Mouse (Mus musculus) myocyte (in vitro differentiated cells): Measurements from ENCODE around the gene 6030452D12Rik.
A peak's percentile ranks its signal among the peaks of the same experiment; 100 is the strongest.

Experiments used
- CEBPB ChIP-seq: IDR thresholded peaks from 2 replicates; pipeline ENCODE4 v1.6.1; 2011; ENCODE audit warnings: mild to moderate bottlenecking, moderate library complexity; ENCODE audit not compliant: poor library complexity, insufficient read depth, severe bottlenecking
- E2F4 ChIP-seq: IDR thresholded peaks from one replicate; pipeline ENCODE4 v1.6.1; 2011; ENCODE audit warnings: mild to moderate bottlenecking, control low read depth, moderate library complexity; ENCODE audit not compliant: insufficient read depth
- MAX ChIP-seq: IDR thresholded peaks from one replicate; pipeline ENCODE4 v1.6.1; 2011; ENCODE audit warnings: low read depth, mild to moderate bottlenecking, control low read depth
- MYOD1 ChIP-seq, 3 experiments: IDR thresholded peaks; one replicate each; pipeline ENCODE4 v1.6.1; 2011; ENCODE audit warnings: control low read depth in 2 of 3, low read depth in 2 of 3, mild to moderate bottlenecking in 2 of 3, moderate library complexity in 1 of 3; ENCODE audit not compliant: insufficient read length in 2 of 3, control insufficient read depth in 1 of 3
- MYOG ChIP-seq, 3 experiments: IDR thresholded peaks; one replicate each; pipeline ENCODE4 v1.6.1; 2011; ENCODE audit warnings: control low read depth in 2 of 3, low read depth in 2 of 3, mild to moderate bottlenecking in 2 of 3; ENCODE audit not compliant: insufficient read length in 2 of 3, control insufficient read depth in 1 of 3, insufficient read depth in 1 of 3
- POLR2A ChIP-seq: IDR thresholded peaks from one replicate; pipeline ENCODE4 v1.6.1; 2011; ENCODE audit warnings: low read depth, mild to moderate bottlenecking, control low read depth, moderate library complexity; ENCODE audit not compliant: insufficient read length
- POLR2AphosphoS2 ChIP-seq: IDR thresholded peaks from one replicate; pipeline ENCODE4 v1.6.1; 2011; ENCODE audit warnings: low read depth, control low read depth; ENCODE audit not compliant: insufficient read length

DNA sequence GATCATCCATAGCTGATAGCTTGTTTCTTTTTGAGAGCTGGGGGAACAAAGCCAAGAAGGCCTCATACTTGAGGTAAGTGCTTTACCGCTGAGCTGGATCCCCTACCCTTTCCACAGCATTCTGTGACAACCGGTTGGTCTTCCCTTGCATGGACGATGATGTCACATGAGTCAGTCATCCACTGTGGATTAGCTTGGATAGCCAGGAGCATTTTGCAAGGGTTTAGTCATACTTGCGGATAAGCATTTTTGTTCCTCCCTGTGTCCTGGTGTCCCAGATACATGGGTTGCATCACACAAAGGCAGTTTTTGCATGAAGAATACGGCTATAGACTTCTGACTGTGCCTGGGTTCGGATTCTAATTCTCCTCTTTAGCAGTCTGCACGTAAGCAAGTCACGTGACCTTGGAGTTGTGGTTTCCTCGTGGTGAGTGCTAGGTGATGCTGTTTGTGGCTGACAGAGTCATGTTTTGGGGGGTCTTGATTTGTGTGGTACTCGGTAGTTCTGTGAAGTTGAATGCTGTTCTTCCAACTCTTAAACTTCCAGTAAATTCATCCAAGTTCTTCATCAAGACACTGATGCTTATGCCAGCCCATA is 29.7 kb downstream of the 6030452D12Rik start:
- TF ChIP-seq POLR2AphosphoS2 (no peak), POLR2A (no peak), MYOD1 (IDR thresholded peaks at IDR 0.05; ENCODE audit: control insufficient read depth in 1 of 3, insufficient read length in 2 of 3, low read depth in 2 of 3) (no peak), E2F4 (no peak), MAX (peak; percentile 5), MYOG (IDR thresholded peaks at IDR 0.05; ENCODE audit: control insufficient read depth in 1 of 3, insufficient read depth in 1 of 3, insufficient read length in 2 of 3, low read depth in 2 of 3) (no peak), CEBPB (peak; percentile 96)
